Mouse (Mus musculus) left cerebral cortex, postnatal 10 days (tissue): ENCODE measurements at regions not wholly inside any gene's neighbourhood (a gene's known extent, or its start where the extent isn't known, plus 50 kb on each side); places are given as distances from the start of the nearest gene placed in this dataset.

ENCODE experiments used
- DNase-seq, 2 experiments: peaks; one replicate each; pipeline ENCODE4 v3.0.0; 2021 to 2022; ENCODE audit warnings: low spot score in 2 of 2, mixed read lengths in 1 of 2; ENCODE audit errors: extremely low spot score in 1 of 2
- intact Hi-C: fragments of 180-260 bp; cut with DNase I; formaldehyde crosslinking; loops from one replicate; pipeline ENCODE4 v1.15.1; 2025

- no peak for DNase-seq
- intact Hi-C loops, result no loop called here
These were observed 718.9 kb upstream of the Isx start for GRCm38 (mm10) chr8:74153914-74154540.

- DNase-seq, result no peak
- intact Hi-C loops, result no loop called here
These were observed 703.4 kb upstream of the Isx start for GRCm38 (mm10) chr8:74169561-74169960.

GRCm38 (mm10) chr8:74170702-74171101 lies 702.3 kb upstream of the Isx start:
- intact Hi-C loops, result no loop called here
- no peak for DNase-seq

- intact Hi-C loops, result no loop called here
These were observed 701.9 kb upstream of the Isx start for GRCm38 (mm10) chr8:74171113-74171512.

GRCm38 (mm10) chr8:74204601-74205000 lies 668.4 kb upstream of the Isx start:
- DNase-seq, result peak in 1 of 2 experiments; percentile 58
- intact Hi-C loops, result no loop called here

More at GRCm38 (mm10) chr8:74171113-74171512, 701.9 kb upstream of the Isx start:
- DNase-seq, result no peak

GRCm38 (mm10) chr8:74208292-74208691 lies 664.7 kb upstream of the Isx start:
- intact Hi-C loops, result no loop called here
- no peak for DNase-seq

GRCm38 (mm10) chr8:74216776-74217175 lies 656.2 kb upstream of the Isx start:
- no peak for DNase-seq
- intact Hi-C loops, result no loop called here
